Mouse (Mus musculus) midbrain, embryonic 14.5 days (tissue): Measurements from ENCODE around the gene Mybph. TPM values are rescaled to one million over a fixed set of nuclear protein-coding genes. Genes with fewer than 3 reads are reported as not detected.
A peak's percentile ranks its signal among the peaks of the same experiment; 100 is the strongest.

ENCODE experiments used
- ATAC-seq: fragments of 200-750 bp; cut with Nextera tagmentation; 2 replicates; pipeline ENCODE4 v1.8.0; 2017; ENCODE audit warnings: moderate number of reproducible peaks, moderate library complexity; ENCODE audit not compliant: low FRiP score, low TSS enrichment
- DNase-seq: peaks from one replicate; pipeline ENCODE4 v3.0.0-alpha.2; 2015
- H3K27ac ChIP-seq: fragments of 300-500 bp; sonication (generic); replicated peaks from 2 replicates; pipeline ENCODE4 v1.5.1; 2014; ENCODE audit warnings: mild to moderate bottlenecking, low read depth, low read length, moderate library complexity
- H3K27me3 ChIP-seq: fragments of 300-500 bp; sonication (generic); 2 replicates; pipeline ENCODE4 v1.6.1; 2014; ENCODE audit warnings: low read length, control low read depth, mixed read lengths; ENCODE audit not compliant: control insufficient read depth, insufficient read depth
- H3K36me3 ChIP-seq: fragments of 300-500 bp; sonication (generic); 2 replicates; pipeline ENCODE4 v1.6.1; 2014; ENCODE audit warnings: low read length, control low read depth; ENCODE audit not compliant: control insufficient read depth, insufficient read depth
- H3K4me1 ChIP-seq: fragments of 300-500 bp; sonication (generic); 2 replicates; pipeline ENCODE4 v1.6.1; 2014; ENCODE audit warnings: mild to moderate bottlenecking, antibody characterized with exemption, low read length, control low read depth; ENCODE audit not compliant: control insufficient read depth, insufficient read depth
- H3K4me2 ChIP-seq: fragments of 300-500 bp; sonication (generic); 2 replicates; pipeline ENCODE4 v1.6.1; 2014; ENCODE audit warnings: mild to moderate bottlenecking, low read length, moderate library complexity
- H3K4me3 ChIP-seq: fragments of 300-500 bp; sonication (generic); replicated peaks from 2 replicates; pipeline ENCODE4 v1.5.1; 2014; ENCODE audit warnings: low read depth, low read length
- H3K9ac ChIP-seq: fragments of 300-500 bp; sonication (generic); replicated peaks from 2 replicates; pipeline ENCODE4 v1.6.1; 2014; ENCODE audit warnings: mild to moderate bottlenecking, low read length, moderate library complexity
- H3K9me3 ChIP-seq: fragments of 300-500 bp; sonication (generic); 2 replicates; pipeline ENCODE4 v1.6.1; 2016; ENCODE audit warnings: low read length, control low read depth, mixed read lengths; ENCODE audit not compliant: control insufficient read depth
- WGBS: fragments of 180-500 bp; shearing (Covaris S2); extraction: QIAGEN DNeasy Blood & Tissue Kit; methylation state at CpG from one replicate; pipeline ENCODE4 v1.1.7; 2014; 5-methylcytosine and 5-hydroxymethylcytosine counted together
- polyA plus RNA-seq: library from polyadenylated mRNA; unstranded; fragments of >200 nt; fragmentation: Nextera tagmentation; extraction: Ambion mirVana; gene quantifications from 2 replicates; pipeline ENCODE4 v1.2.1, GENCODE M21; 2014

Gene Mybph
- polyA plus RNA-seq, 1 experiment from 2014 or later: 0.12 TPM

GRCm38 (mm10) chr1:134231270-134231669 lies 38.0 kb downstream of the Mybph start:
- Histone ChIP-seq H3K36me3 (no peaks in the 10 kb centered on the region), H3K4me3 (no peak overlapping the region), H3K27me3 (peaks cover 21% of the 10 kb centered on the region), H3K4me2 (no peak overlapping the region), H3K27ac (no peak overlapping the region), H3K4me1 (peaks cover 8% of the 10 kb centered on the region; the same call in 1 of the 2 replicates), H3K9me3 (no peaks in the 10 kb centered on the region), H3K9ac (no peak overlapping the region)
- no peak for DNase-seq
- ATAC-seq: no peak
- WGBS: 79% methylated on average over 3 of the region's 3 CpGs

GRCm38 (mm10) chr1:134231681-134232080 lies 38.4 kb downstream of the Mybph start:
- Histone ChIP-seq H3K4me3 (no peak overlapping the region), H3K36me3 (no peaks in the 10 kb centered on the region), H3K27ac (no peak overlapping the region), H3K27me3 (peaks cover 21% of the 10 kb centered on the region), H3K4me1 (peaks cover 8% of the 10 kb centered on the region; the same call in 1 of the 2 replicates), H3K9ac (no peak overlapping the region), H3K4me2 (no peak overlapping the region), H3K9me3 (no peaks in the 10 kb centered on the region)
- no peak for ATAC-seq
- 76% methylated on average over 3 of the region's 3 CpGs for WGBS
- no peak for DNase-seq

- Histone ChIP-seq H3K9ac (no peak overlapping the region; the same call in 1 of the 2 replicates), H3K27ac (no peak overlapping the region), H3K9me3 (no peaks in the 10 kb centered on the region), H3K4me1 (peaks cover 8% of the 10 kb centered on the region; the same call in 1 of the 2 replicates), H3K36me3 (no peaks in the 10 kb centered on the region), H3K4me3 (no peak overlapping the region), H3K4me2 (no peak overlapping the region), H3K27me3 (peaks cover 21% of the 10 kb centered on the region)
- ATAC-seq: 0 out of 2 replicates have a peak, but pooled peaks have one; percentile 22
- 67% methylated on average over 8 of the region's 8 CpGs for WGBS
- DNase-seq: no peak
Measured at GRCm38 (mm10) chr1:134232326-134232725, 39.1 kb downstream of the Mybph start.

GRCm38 (mm10) chr1:134232778-134233531 lies 39.7 kb downstream of the Mybph start:
- H3K9me3 ChIP-seq: no peaks in the 10 kb centered on the region
- H3K4me2 ChIP-seq: peak overlapping the region; percentile 79; the same call in 1 of the 2 replicates
- DNase-seq: peak; percentile 69
- H3K4me3 ChIP-seq: no peak overlapping the region
- ATAC-seq: peak; percentile 22; the same call in 1 of the 2 replicates
- peaks cover 8% of the 10 kb centered on the region; the same call in 1 of the 2 replicates for H3K4me1 ChIP-seq
- H3K36me3 ChIP-seq: no peaks in the 10 kb centered on the region
- H3K27me3 ChIP-seq: peaks cover 21% of the 10 kb centered on the region
- no peak overlapping the region; the same call in 1 of the 2 replicates for H3K9ac ChIP-seq
- 47% methylated on average over 12 of the region's 12 CpGs for WGBS
- H3K27ac ChIP-seq: no peak overlapping the region

GRCm38 (mm10) chr1:134233681-134234454 lies 40.6 kb downstream of the Mybph start:
- Histone ChIP-seq H3K36me3 (no peaks in the 10 kb centered on the region), H3K27me3 (peaks cover 21% of the 10 kb centered on the region), H3K9me3 (no peaks in the 10 kb centered on the region), H3K27ac (no peak overlapping the region), H3K4me3 (peak overlapping the region; percentile 44), H3K4me1 (peaks cover 8% of the 10 kb centered on the region; the same call in 1 of the 2 replicates), H3K9ac (0 out of 2 replicates have a peak overlapping the region, but pooled peaks have one; percentile 62), H3K4me2 (peak overlapping the region; percentile 79)
- DNase-seq (no peak), ATAC-seq (no peak)
- WGBS: 46% methylated on average over 19 of the region's 19 CpGs

- ATAC-seq: peak; percentile 35
- H3K9ac ChIP-seq: peak overlapping the region; percentile 62
Measured at GRCm38 (mm10) chr1:134234455-134235390, 41.5 kb downstream of the Mybph start.

GRCm38 (mm10) chr1:134235391-134235921 lies 42.2 kb downstream of the Mybph start, which contains the start of gene Adora1:
Adora1 (minus strand) TSS chr1:134235431.
- Histone ChIP-seq H3K4me3 (peak within 1 kb of the TSS; percentile 44), H3K36me3 (no peaks in the 10 kb centered on the region), H3K9ac (peak within 1 kb of the TSS; percentile 62), H3K27ac (no peak within 1 kb of the TSS), H3K27me3 (peaks cover 21% of the 10 kb centered on the region), H3K4me2 (peak within 1 kb of the TSS; percentile 79), H3K9me3 (no peaks in the 10 kb centered on the region), H3K4me1 (peaks cover 8% of the 10 kb centered on the region; the same call in 1 of the 2 replicates)
- under 1% methylated on average over 37 of the region's 37 CpGs for WGBS
- peak; percentile 64 for DNase-seq
- peak; percentile 7; the same call in 1 of the 2 replicates for ATAC-seq

More at GRCm38 (mm10) chr1:134234455-134235390, 41.5 kb downstream of the Mybph start:
- 1% methylated on average over 41 of the region's 41 CpGs for WGBS
- peak; percentile 75 for DNase-seq
- Histone ChIP-seq H3K9me3 (no peaks in the 10 kb centered on the region), H3K27me3 (peaks cover 21% of the 10 kb centered on the region), H3K4me1 (peaks cover 8% of the 10 kb centered on the region; the same call in 1 of the 2 replicates), H3K4me3 (peak overlapping the region; percentile 44), H3K4me2 (peak overlapping the region; percentile 79), H3K36me3 (no peaks in the 10 kb centered on the region), H3K27ac (no peak overlapping the region)
